Comparison of ENCODE assay signal across 23 mouse cellular contexts in genomic region chr17:84357776-84358175, GRCm38 (mm10).
DNase-seq lines count a peak whose midpoint lies in the region; ATAC-seq and TF ChIP-seq lines count a peak whose summit lies in the region.
"Had no signal": no experiment of that assay in that cellular context is flagged by ENCODE, and none has a peak within 500 bp of the region (broad histone marks: within the 10 kb centered on the region; RNA-seq: fewer than 3 reads in every experiment).

No protein-coding gene starts in this region.

- DNase-seq in midbrain, embryonic 11.5 days (ENCODE audit: low spot score, missing footprints) = peak; percentile 76
- DNase-seq in midbrain, postnatal 0 days (ENCODE audit: low spot score) = no peak
- DNase-seq in cerebellum, postnatal 36 days = no peak
- DNase-seq: adrenal gland, postnatal 10 days; adrenal gland, postnatal 36 days; cerebellum, adult 18-20 months; cerebellum, adult 9-10 months; cerebellum, postnatal 14 days; gastrocnemius, postnatal 10 days; gastrocnemius, postnatal 36 days; heart, adult 18-20 months; heart, postnatal 14 days; heart, postnatal 4 days had no signal

- H3K4me3 ChIP-seq in midbrain, embryonic 11.5 days (ENCODE audit: low read depth, low read length) = no peak overlapping the region
- no peak overlapping the region for H3K4me3 ChIP-seq in midbrain, postnatal 0 days (ENCODE audit: low read depth, low read length)
- H3K4me3 ChIP-seq in intestine, embryonic 16.5 days (ENCODE audit: low read length) = no peak overlapping the region
- H3K4me3 ChIP-seq: forebrain, embryonic 10.5 days; forebrain, embryonic 13.5 days; heart, embryonic 13.5 days had no signal

- H3K4me1 ChIP-seq in midbrain, embryonic 11.5 days (ENCODE audit: control insufficient read depth, insufficient read depth, low read length) = no peaks in the 10 kb centered on the region
- 0 out of 2 replicates have a peak, but pooled peaks cover 2% of the 10 kb centered on the region for H3K4me1 ChIP-seq in midbrain, postnatal 0 days (ENCODE audit: insufficient read depth, low read length)
- H3K4me1 ChIP-seq in intestine, embryonic 16.5 days (ENCODE audit: control insufficient read depth, insufficient read depth, low read length) = peaks cover 4% of the 10 kb centered on the region; the same call in 1 of the 2 replicates

- H3K36me3 ChIP-seq in midbrain, embryonic 11.5 days (ENCODE audit: control insufficient read depth, insufficient read depth, low read length) = no peaks in the 10 kb centered on the region
- H3K36me3 ChIP-seq in midbrain, postnatal 0 days (ENCODE audit: insufficient read depth, low read length) = 0 out of 2 replicates have a peak, but pooled peaks cover 2% of the 10 kb centered on the region
- no peaks in the 10 kb centered on the region for H3K36me3 ChIP-seq in intestine, embryonic 16.5 days (ENCODE audit: control insufficient read depth, insufficient read depth, low read length)

- H3K9ac ChIP-seq in midbrain, embryonic 11.5 days (ENCODE audit: low read length) = no peak overlapping the region
- no peak overlapping the region for H3K9ac ChIP-seq in midbrain, postnatal 0 days (replicated peaks; ENCODE audit: low read length, poor library complexity, severe bottlenecking)
- no peak overlapping the region for H3K9ac ChIP-seq in intestine, embryonic 16.5 days (ENCODE audit: low read depth, low read length)
- H3K9ac ChIP-seq: forebrain, embryonic 13.5 days; heart, embryonic 13.5 days; hindbrain, embryonic 14.5 days had no signal

- H3K9me3 ChIP-seq in midbrain, embryonic 11.5 days (ENCODE audit: control insufficient read depth, low read length) = no peaks in the 10 kb centered on the region
- no peaks in the 10 kb centered on the region for H3K9me3 ChIP-seq in midbrain, postnatal 0 days (ENCODE audit: low read length)
- H3K9me3 ChIP-seq in intestine, embryonic 16.5 days (ENCODE audit: control insufficient read depth, low read length) = no peaks in the 10 kb centered on the region
- H3K9me3 ChIP-seq: forebrain, embryonic 10.5 days; forebrain, embryonic 13.5 days; heart, embryonic 13.5 days had no signal

- no peak for TF ChIP-seq CTCF in midbrain, postnatal 0 days (IDR thresholded peaks at IDR 0.05)

- no peaks in the 10 kb centered on the region for H3K27me3 ChIP-seq in midbrain, embryonic 11.5 days (ENCODE audit: control insufficient read depth, insufficient read depth, low read length)
- H3K27me3 ChIP-seq in midbrain, postnatal 0 days (ENCODE audit: insufficient read depth, low read length) = no peaks in the 10 kb centered on the region
- no peaks in the 10 kb centered on the region for H3K27me3 ChIP-seq in intestine, embryonic 16.5 days (replicated peaks; ENCODE audit: control insufficient read depth, insufficient read depth, low read length)
- H3K27me3 ChIP-seq: forebrain, embryonic 13.5 days; heart, embryonic 13.5 days had no signal

- no peak overlapping the region for H3K4me2 ChIP-seq in midbrain, embryonic 11.5 days
- H3K4me2 ChIP-seq in midbrain, postnatal 0 days (ENCODE audit: low read depth, low read length, poor library complexity, severe bottlenecking) = no peak overlapping the region
- no peak overlapping the region for H3K4me2 ChIP-seq in intestine, embryonic 16.5 days (ENCODE audit: low read depth, low read length)
- H3K4me2 ChIP-seq: forebrain, embryonic 13.5 days; heart, embryonic 13.5 days; hindbrain, embryonic 14.5 days had no signal

- ATAC-seq in midbrain, embryonic 11.5 days (ENCODE audit: low FRiP score) = no peak
- ATAC-seq in midbrain, postnatal 0 days (ENCODE audit: low FRiP score) = no peak
- ATAC-seq in granulocyte monocyte progenitor cell, adult 5-6 weeks (replicated peaks; ENCODE audit: poor library complexity, severe bottlenecking) = peak; percentile 77
- peak; percentile 62 for ATAC-seq in megakaryocyte progenitor cell, adult 5-6 weeks (replicated peaks; ENCODE audit: poor library complexity)
- ATAC-seq in intestine, embryonic 16.5 days = no peak
- ATAC-seq: forebrain, embryonic 13.5 days; forebrain, embryonic 16.5 days; hindbrain, postnatal 0 days; inflammation-experienced regulatory T-cells, adult 6 months had no signal

- WGBS in midbrain, embryonic 11.5 days = 92% methylated on average over 8 of the region's 8 CpGs
- 94% methylated on average over 8 of the region's 8 CpGs for WGBS in midbrain, postnatal 0 days
- WGBS in intestine, embryonic 16.5 days = 93% methylated on average over 8 of the region's 8 CpGs

- no peak overlapping the region for H3K27ac ChIP-seq in midbrain, embryonic 11.5 days (ENCODE audit: low read depth, low read length)
- H3K27ac ChIP-seq in midbrain, postnatal 0 days (ENCODE audit: low read depth, low read length) = no peak overlapping the region
- H3K27ac ChIP-seq in intestine, embryonic 16.5 days (ENCODE audit: low read length) = no peak overlapping the region
- H3K27ac ChIP-seq: forebrain, embryonic 10.5 days; forebrain, embryonic 13.5 days; heart, embryonic 13.5 days; hindbrain, embryonic 14.5 days; hindbrain, postnatal 0 days had no signal

Comparison
In these comparisons a context has a peak if more than half of its experiments do, and no peak if none do; other contexts are left out.
1. ATAC-seq: peak in granulocyte monocyte progenitor cell, adult 5-6 weeks (single experiment) and megakaryocyte progenitor cell, adult 5-6 weeks (single experiment); none in midbrain, embryonic 11.5 days (single experiment), midbrain, postnatal 0 days (single experiment) and intestine, embryonic 16.5 days (single experiment).